Mouse (Mus musculus) brown adipose tissue, adult 24 weeks (tissue): ENCODE measurements around the gene Olfr986. TPM values are rescaled to one million over a fixed set of nuclear protein-coding genes. Genes with fewer than 3 reads are reported as not detected.

ENCODE experiments used
- H3K27ac ChIP-seq: fragments of 200-500 bp; replicated peaks from 2 replicates; pipeline ENCODE4 v1.5.1; 2012; ENCODE audit warnings: low read depth, mild to moderate bottlenecking, low read length
- H3K4me1 ChIP-seq: fragments of 200-500 bp; 2 replicates; pipeline ENCODE4 v1.6.1; 2012; ENCODE audit warnings: low read length, mixed read lengths; ENCODE audit not compliant: control insufficient read depth, insufficient read depth, insufficient read length
- H3K4me3 ChIP-seq: fragments of 200-500 bp; 2 replicates; pipeline ENCODE4 v1.5.1; 2012; ENCODE audit warnings: low read depth, mild to moderate bottlenecking, low read length, moderate library complexity; ENCODE audit not compliant: insufficient read depth
- polyA plus RNA-seq: library from polyadenylated mRNA; stranded (reverse); fragments of >200 nt; gene quantifications from 2 replicates; pipeline ENCODE4 v1.2.4, GENCODE M21; 2012; ENCODE audit not compliant: missing spikeins, insufficient read depth, insufficient read length

The Olfr986 gene
- polyA plus RNA-seq, 1 experiment = not detected

GRCm38 (mm10) chr9:40216651-40217050 is 35.9 kb downstream of the Olfr986 start:
- no peak overlapping the region for H3K27ac ChIP-seq
- no peaks in the 10 kb centered on the region for H3K4me1 ChIP-seq
- H3K4me3 ChIP-seq = no peak overlapping the region

GRCm38 (mm10) chr9:40224289-40224688 is 43.6 kb downstream of the Olfr986 start:
- Histone ChIP-seq H3K27ac (no peak overlapping the region), H3K4me1 (no peaks in the 10 kb centered on the region)

GRCm38 (mm10) chr9:40227874-40228789 is 47.4 kb downstream of the Olfr986 start:
- H3K27ac ChIP-seq = no peak overlapping the region
- H3K4me3 ChIP-seq = no peak overlapping the region
- H3K4me1 ChIP-seq = no peaks in the 10 kb centered on the region

More at GRCm38 (mm10) chr9:40224289-40224688, 43.6 kb downstream of the Olfr986 start:
- H3K4me3 ChIP-seq = no peak overlapping the region

- no peak overlapping the region for H3K4me3 ChIP-seq
- no peak overlapping the region for H3K27ac ChIP-seq
- no peaks in the 10 kb centered on the region for H3K4me1 ChIP-seq
Measured at GRCm38 (mm10) chr9:40228804-40229331, 48.1 kb downstream of the Olfr986 start.

- H3K4me1 ChIP-seq = no peaks in the 10 kb centered on the region
- no peak overlapping the region for H3K4me3 ChIP-seq
- no peak overlapping the region for H3K27ac ChIP-seq
Measured at GRCm38 (mm10) chr9:40229479-40229878, 48.8 kb downstream of the Olfr986 start.

GRCm38 (mm10) chr9:40231019-40231418 is 50.3 kb downstream of the Olfr986 start:
- Histone ChIP-seq H3K27ac (no peak overlapping the region), H3K4me1 (no peaks in the 10 kb centered on the region), H3K4me3 (no peak overlapping the region)

- Histone ChIP-seq H3K4me3 (no peak overlapping the region), H3K27ac (no peak overlapping the region), H3K4me1 (no peaks in the 10 kb centered on the region)
Measured at GRCm38 (mm10) chr9:40234233-40235072, 53.7 kb downstream of the Olfr986 start.

- Histone ChIP-seq H3K4me1 (no peaks in the 10 kb centered on the region), H3K27ac (no peak overlapping the region), H3K4me3 (no peak overlapping the region)
Measured at GRCm38 (mm10) chr9:40235220-40235619, 54.5 kb downstream of the Olfr986 start.

Other genes starting within 250 kb of the Olfr986 start
- gene Olfr974, start 243.4 kb upstream of the Olfr986 start, polyA plus RNA-seq = not detected in 2 replicates
- not detected in 2 replicates for gene Olfr975, start 228.9 kb upstream of the Olfr986 start, polyA plus RNA-seq
- not detected in 2 replicates for gene Olfr976, start 219.8 kb upstream of the Olfr986 start, polyA plus RNA-seq
- not detected in 2 replicates for gene Olfr978, start 188.8 kb upstream of the Olfr986 start, polyA plus RNA-seq
- not detected in 2 replicates for gene Olfr979, start 177.5 kb upstream of the Olfr986 start, polyA plus RNA-seq
- gene Olfr980, start 171.3 kb upstream of the Olfr986 start, polyA plus RNA-seq = not detected in 2 replicates
- gene Olfr981, start 159.5 kb upstream of the Olfr986 start, polyA plus RNA-seq = not detected in 2 replicates
- gene Olfr982, start 107.1 kb upstream of the Olfr986 start, polyA plus RNA-seq = not detected in 2 replicates
- not detected in 2 replicates for gene Olfr983, start 87.3 kb upstream of the Olfr986 start, polyA plus RNA-seq
- not detected in 2 replicates for gene Olfr984, start 66.7 kb upstream of the Olfr986 start, polyA plus RNA-seq
- gene Olfr985, start 50.7 kb upstream of the Olfr986 start, polyA plus RNA-seq = not detected in 2 replicates
- not detected in 2 replicates for gene Tmem225, start 32.8 kb upstream of the Olfr986 start, polyA plus RNA-seq
- gene Zfp202, start 11.4 kb downstream of the Olfr986 start, polyA plus RNA-seq = 0.95 and 1.5 TPM in 2 replicates
- 0.38 TPM in 1 of 2 replicates, not detected in the other for gene Scn3b, start 88.3 kb downstream of the Olfr986 start, polyA plus RNA-seq